Comparison of ENCODE assay signal across 7 mouse cellular contexts in the genomic region with DNA sequence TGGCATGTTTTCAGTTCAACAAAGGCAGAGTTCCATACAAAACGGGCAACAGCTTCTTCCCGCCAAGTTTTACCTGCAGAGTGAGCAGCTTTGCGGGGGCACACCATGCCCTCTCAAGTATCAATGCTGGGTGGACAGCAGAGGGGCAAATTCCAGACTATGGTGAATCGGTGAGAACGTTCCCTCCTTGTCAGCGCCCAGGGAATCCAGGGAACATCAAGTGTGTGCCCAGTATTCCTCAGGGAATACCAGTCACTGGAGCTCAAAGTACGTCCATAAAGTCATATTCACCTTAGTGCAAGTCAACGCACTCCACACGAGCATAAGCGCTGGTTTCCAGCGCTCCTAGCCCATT. TPM values are rescaled to one million over a fixed set of nuclear protein-coding genes. Genes with fewer than 3 reads are reported as not detected.
DNase-seq lines count a peak whose midpoint lies in the region; ATAC-seq and TF ChIP-seq lines count a peak whose summit lies in the region.

No protein-coding gene starts in this region.

- no peak overlapping the region for H3K27ac ChIP-seq in lung, embryonic 14.5 days (ENCODE audit: low read depth)
- H3K27ac ChIP-seq in forebrain, embryonic 16.5 days (ENCODE audit: low read length) = no peak overlapping the region
- H3K27ac ChIP-seq in limb, embryonic 13.5 days = no peak overlapping the region
- peak overlapping the region; percentile 79 for H3K27ac ChIP-seq in small intestine, adult 2 months (ENCODE audit: insufficient read depth, low read depth, low read length)

- TF ChIP-seq CTCF in lung, embryonic 14.5 days (IDR thresholded peaks at IDR 0.05; ENCODE audit: low read depth) = no peak
- TF ChIP-seq CTCF in small intestine, adult 2 months (IDR thresholded peaks at IDR 0.05; ENCODE audit: extremely low read depth, insufficient read length, insufficient replicate concordance, low read depth, low read length) = no peak

- no peak for DNase-seq in lung, embryonic 14.5 days
- DNase-seq in lung, postnatal 10 days = no peak
- no peak for DNase-seq in ovary, postnatal 36 days (ENCODE audit: low spot score)

- H3K4me3 ChIP-seq in lung, embryonic 14.5 days (ENCODE audit: low read depth, low read length) = peak overlapping the region; percentile 68
- H3K4me3 ChIP-seq in forebrain, embryonic 16.5 days (replicated peaks; ENCODE audit: low read length) = peak overlapping the region; percentile 88
- peak overlapping the region; percentile 76 for H3K4me3 ChIP-seq in limb, embryonic 13.5 days
- H3K4me3 ChIP-seq in small intestine, adult 2 months (ENCODE audit: low read depth, low read length) = peak overlapping the region; percentile 86

- H3K4me2 ChIP-seq in lung, embryonic 14.5 days = peak overlapping the region; percentile 84
- peak overlapping the region; percentile 93 for H3K4me2 ChIP-seq in forebrain, embryonic 16.5 days (ENCODE audit: low read length)
- H3K4me2 ChIP-seq in limb, embryonic 13.5 days (replicated peaks) = peak overlapping the region; percentile 88

- 37% methylated on average over 11 of the region's 11 CpGs for WGBS in lung, embryonic 14.5 days
- WGBS in forebrain, embryonic 16.5 days = 51% methylated on average over 11 of the region's 11 CpGs
- WGBS in limb, embryonic 13.5 days = 49% methylated on average over 11 of the region's 11 CpGs
- WGBS in small intestine, adult 2 months = 27% methylated on average over 11 of the region's 11 CpGs

- no peaks in the 10 kb centered on the region for H3K9me3 ChIP-seq in lung, embryonic 14.5 days (ENCODE audit: low read depth, low read length)
- no peaks in the 10 kb centered on the region for H3K9me3 ChIP-seq in forebrain, embryonic 16.5 days (ENCODE audit: control insufficient read depth, low read length)
- H3K9me3 ChIP-seq in limb, embryonic 13.5 days = no peaks in the 10 kb centered on the region

- peaks cover 6% of the 10 kb centered on the region; the same call in 1 of the 2 replicates for H3K36me3 ChIP-seq in lung, embryonic 14.5 days (ENCODE audit: insufficient read depth)
- no peaks in the 10 kb centered on the region for H3K36me3 ChIP-seq in forebrain, embryonic 16.5 days (ENCODE audit: control insufficient read depth, insufficient read depth)
- peaks cover 8% of the 10 kb centered on the region; the same call in 1 of the 2 replicates for H3K36me3 ChIP-seq in limb, embryonic 13.5 days
- H3K36me3 ChIP-seq in small intestine, adult 2 months (ENCODE audit: control insufficient read depth, insufficient read depth, low read length) = peaks cover 12% of the 10 kb centered on the region

- H3K4me1 ChIP-seq in lung, embryonic 14.5 days (ENCODE audit: insufficient read depth) = no peaks in the 10 kb centered on the region
- H3K4me1 ChIP-seq in forebrain, embryonic 16.5 days (replicated peaks; ENCODE audit: control insufficient read depth, insufficient read depth, low read length) = peaks cover 25% of the 10 kb centered on the region
- peaks cover 30% of the 10 kb centered on the region for H3K4me1 ChIP-seq in limb, embryonic 13.5 days
- peaks cover 7% of the 10 kb centered on the region for H3K4me1 ChIP-seq in small intestine, adult 2 months (ENCODE audit: control insufficient read depth, insufficient read depth, insufficient read length, low read length)

- no peak for TF ChIP-seq POLR2A in small intestine, adult 2 months (IDR thresholded peaks at IDR 0.05; ENCODE audit: low read depth, low read length)

- no peak for ATAC-seq in lung, embryonic 14.5 days (ENCODE audit: insufficient read depth)
- ATAC-seq in forebrain, embryonic 16.5 days = no peak
- ATAC-seq in limb, embryonic 13.5 days (ENCODE audit: low FRiP score, low read depth) = no peak
- no peak for ATAC-seq in frontal cortex, adult (ENCODE audit: low TSS enrichment)

- no peaks in the 10 kb centered on the region for H3K27me3 ChIP-seq in lung, embryonic 14.5 days (ENCODE audit: insufficient read depth, low read length)
- H3K27me3 ChIP-seq in forebrain, embryonic 16.5 days (replicated peaks; ENCODE audit: control insufficient read depth, insufficient read depth, low read length) = no peaks in the 10 kb centered on the region
- no peaks in the 10 kb centered on the region for H3K27me3 ChIP-seq in limb, embryonic 13.5 days
- H3K27me3 ChIP-seq in small intestine, adult 2 months (ENCODE audit: control insufficient read depth, insufficient read depth, low read length) = no peaks in the 10 kb centered on the region

- H3K9ac ChIP-seq in lung, embryonic 14.5 days = peak overlapping the region; percentile 17; the same call in 1 of the 2 replicates
- peak overlapping the region; percentile 35; the same call in 1 of the 2 replicates for H3K9ac ChIP-seq in forebrain, embryonic 16.5 days (replicated peaks; ENCODE audit: low read depth, low read length)
- H3K9ac ChIP-seq in limb, embryonic 13.5 days = peak overlapping the region; percentile 81; the same call in 1 of the 2 replicates

RNA-seq across cellular contexts. Expression of a gene that starts 1.2 kb away (rescaled TPM):
- 48.3 and 50.7 TPM in 2 replicates for polyA plus RNA-seq in lung, embryonic 14.5 days (2014; fragmentation: Nextera tagmentation; extraction: Ambion mirVana)
- polyA plus RNA-seq in forebrain, embryonic 16.5 days (2015; fragmentation: Nextera tagmentation; extraction: Ambion mirVana) = 49.5 and 53.8 TPM in 2 replicates
- polyA plus RNA-seq in limb, embryonic 13.5 days (2015; fragmentation: Nextera tagmentation; extraction: Ambion mirVana) = 44.7 and 44.8 TPM in 2 replicates
- 3.6 and 9.8 TPM in 2 replicates for polyA plus RNA-seq in small intestine, adult 2 months (2012; rRNA removed)

RNA-seq across cellular contexts. Expression of a gene that starts 47.8 kb away (rescaled TPM):
- 0.15 and 0.74 TPM in 2 replicates for polyA plus RNA-seq in lung, embryonic 14.5 days (2014; fragmentation: Nextera tagmentation; extraction: Ambion mirVana)
- 0.04 and 0.11 TPM in 2 replicates for polyA plus RNA-seq in forebrain, embryonic 16.5 days (2015; fragmentation: Nextera tagmentation; extraction: Ambion mirVana)
- 0.08 and 0.18 TPM in 2 replicates for polyA plus RNA-seq in limb, embryonic 13.5 days (2015; fragmentation: Nextera tagmentation; extraction: Ambion mirVana)
- polyA plus RNA-seq in small intestine, adult 2 months (2012; rRNA removed) = 0.60 and 0.70 TPM in 2 replicates

Comparison
In these comparisons a context has a peak if more than half of its experiments do, and no peak if none do; other contexts are left out.
1. H3K9ac ChIP-seq: peak in every context shown above with its lines; median percentile 81 in limb, embryonic 13.5 days; 35 in forebrain, embryonic 16.5 days; 17 in lung, embryonic 14.5 days.